Mouse (Mus musculus) heart, adult 8-10 months (tissue): ENCODE data around the gene Zscan10. TPM values are rescaled to one million over a fixed set of nuclear protein-coding genes. Genes with fewer than 3 reads are reported as not detected.
"Not testable (repeated sequence)": the region's sequence is repeated elsewhere in the genome, so short reads cannot be mapped to it uniquely, and the experiment has no call there.

ENCODE experiments used
- DNase-seq: peaks from one replicate; pipeline ENCODE4 v3.0.0; 2022; ENCODE audit warnings: low spot score
- total RNA-seq, 4 experiments: library from RNA; stranded (reverse); gene quantifications; 2 replicates each; pipeline ENCODE4 v1.2.4; 2022

Zscan10 gene
- total RNA-seq, 4 experiments from 2014 or later, result not detected

GRCm38 (mm10) chr17:23587253-23587652, 13.4 kb upstream of the Zscan10 start:
- DNase-seq, result no peak

GRCm38 (mm10) chr17:23592208-23592925, 8.3 kb upstream of the Zscan10 start:
- DNase-seq, result peak; percentile 89

GRCm38 (mm10) chr17:23592926-23593300, 7.7 kb upstream of the Zscan10 start:
- DNase-seq, result no peak

- DNase-seq, result not testable (repeated sequence)
Measured at GRCm38 (mm10) chr17:23595139-23595538, 5.5 kb upstream of the Zscan10 start.

GRCm38 (mm10) chr17:23598582-23599552, 1.8 kb upstream of the Zscan10 start, which contains the start of gene Zfp13:
Gene Zfp13 (minus strand): TSS chr17:23599487.
- peak; percentile 91 for DNase-seq

GRCm38 (mm10) chr17:23599605-23600063, 1.0 kb upstream of the Zscan10 start:
- DNase-seq, result no peak

- DNase-seq, result no peak
Measured at GRCm38 (mm10) chr17:23601836-23602585, 1.4 kb downstream of the Zscan10 start.

GRCm38 (mm10) chr17:23603077-23603476, 2.4 kb downstream of the Zscan10 start:
- DNase-seq, result no peak

- DNase-seq, result no peak
Measured at GRCm38 (mm10) chr17:23603542-23603941, 2.9 kb downstream of the Zscan10 start.

- DNase-seq, result no peak
Measured at GRCm38 (mm10) chr17:23604394-23604793, 3.7 kb downstream of the Zscan10 start.

- no peak for DNase-seq
Measured at GRCm38 (mm10) chr17:23605220-23605619, 4.6 kb downstream of the Zscan10 start.

GRCm38 (mm10) chr17:23609612-23610011, 9.0 kb downstream of the Zscan10 start:
- DNase-seq, result no peak

GRCm38 (mm10) chr17:23610361-23610800, 9.7 kb downstream of the Zscan10 start:
- peak; percentile 13 for DNase-seq

GRCm38 (mm10) chr17:23617087-23617486, 16.4 kb downstream of the Zscan10 start:
- DNase-seq, result no peak

- DNase-seq, result no peak
Measured at GRCm38 (mm10) chr17:23620351-23620750, 19.7 kb downstream of the Zscan10 start.

- DNase-seq, result no peak
Measured at GRCm38 (mm10) chr17:23627813-23628212, 27.2 kb downstream of the Zscan10 start.

- DNase-seq, result peak; percentile 66
Measured at GRCm38 (mm10) chr17:23630195-23631020, 29.8 kb downstream of the Zscan10 start.

- no peak for DNase-seq
Measured at GRCm38 (mm10) chr17:23631241-23631640, 30.6 kb downstream of the Zscan10 start.

- DNase-seq, result no peak
Measured at GRCm38 (mm10) chr17:23644613-23645495, 44.2 kb downstream of the Zscan10 start, which contains the start of gene Mmp25. Gene Mmp25 (minus strand): TSS chr17:23645277.

- DNase-seq, result no peak
Measured at GRCm38 (mm10) chr17:23645894-23646293, 45.2 kb downstream of the Zscan10 start.
